Mouse (Mus musculus) liver, postnatal 0 days (tissue): Measurements from ENCODE around the gene Zfp827.

Source experiments
- CTCF ChIP-seq: sonication (generic); IDR thresholded peaks from 2 replicates; pipeline ENCODE4 v1.5.1; 2016; ENCODE audit warnings: antibody characterized with exemption, low read depth
- EP300 ChIP-seq: IDR thresholded peaks from 2 replicates; pipeline ENCODE4 v1.6.1; 2016; ENCODE audit warnings: antibody characterized with exemption, low read depth, mild to moderate bottlenecking

DNA sequence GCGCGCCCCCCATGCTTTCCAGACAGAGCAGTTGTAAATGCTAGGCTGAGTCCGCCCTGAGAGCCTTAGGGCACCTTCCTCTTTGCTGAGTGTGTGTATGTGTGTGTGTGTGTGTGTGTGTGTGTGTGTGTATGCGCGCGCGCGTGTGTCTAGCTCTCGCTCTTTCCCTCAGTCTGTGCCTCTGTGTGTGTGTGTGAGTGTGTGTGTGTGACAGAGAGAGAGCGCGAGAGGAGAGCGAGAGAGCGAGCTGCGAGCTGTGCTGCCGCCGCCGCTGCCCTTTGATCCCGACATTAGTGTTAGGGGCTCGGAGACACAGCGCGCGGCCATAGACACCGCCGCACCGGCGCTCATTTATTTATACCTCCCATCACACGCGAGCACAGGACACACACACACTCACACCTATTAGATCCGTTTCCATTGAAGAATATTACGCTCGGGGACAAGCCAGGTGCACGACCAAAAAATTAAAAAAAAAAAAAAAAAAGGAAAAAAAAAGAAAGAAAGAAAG lies at the start of gene Zfp827:
- no peak for TF ChIP-seq EP300
- no peak for TF ChIP-seq CTCF
